Mouse (Mus musculus): ENCODE results near the gene Slc22a7.

Slc22a7 gene

DNA sequence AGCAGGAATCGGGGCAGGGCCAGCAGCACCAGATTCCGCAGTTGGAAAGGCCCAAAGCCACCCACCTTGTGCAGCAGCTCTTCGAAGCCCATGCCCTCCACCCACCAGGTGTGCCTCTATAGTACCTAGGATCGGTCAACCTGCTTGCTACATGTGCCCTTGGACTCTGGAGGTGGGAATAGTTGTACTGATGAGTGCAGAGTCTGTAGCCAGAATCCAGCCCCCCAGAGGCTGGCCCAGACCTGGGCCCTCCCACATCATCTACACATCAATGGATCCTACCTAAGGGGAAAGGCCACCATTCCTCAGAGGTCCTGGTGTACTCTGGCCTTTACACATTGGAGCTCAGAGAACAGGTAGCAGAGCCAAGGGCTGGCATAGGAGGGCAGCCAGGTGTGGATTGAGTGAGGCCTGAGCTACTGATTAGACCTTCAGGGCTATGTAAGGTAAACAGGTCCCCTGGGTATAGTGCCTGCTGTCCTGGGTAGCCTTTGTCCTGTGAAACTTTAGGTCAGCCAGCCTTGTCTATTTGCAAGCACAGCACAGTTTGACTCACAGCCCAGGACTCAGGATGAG is at the start of gene Slc22a7:
Gene Slc22a7, minus strand, starts transcription at position 160 of the 576 bp plus-strand sequence.
- DNase-seq (ENCODE audit: low read depth), result no peak

- DNase-seq (ENCODE audit: low read depth), result no peak
These were observed 49.2 kb upstream of the Slc22a7 start, which contains the start of gene Ttbk1 for GRCm38 (mm10) chr17:46487431-46487830. Gene Ttbk1 (minus strand): TSS chr17:46487675.

GRCm38 (mm10) chr17:46486995-46487394 is 48.7 kb upstream of the Slc22a7 start:
- no peak for DNase-seq (ENCODE audit: low read depth)

DNA sequence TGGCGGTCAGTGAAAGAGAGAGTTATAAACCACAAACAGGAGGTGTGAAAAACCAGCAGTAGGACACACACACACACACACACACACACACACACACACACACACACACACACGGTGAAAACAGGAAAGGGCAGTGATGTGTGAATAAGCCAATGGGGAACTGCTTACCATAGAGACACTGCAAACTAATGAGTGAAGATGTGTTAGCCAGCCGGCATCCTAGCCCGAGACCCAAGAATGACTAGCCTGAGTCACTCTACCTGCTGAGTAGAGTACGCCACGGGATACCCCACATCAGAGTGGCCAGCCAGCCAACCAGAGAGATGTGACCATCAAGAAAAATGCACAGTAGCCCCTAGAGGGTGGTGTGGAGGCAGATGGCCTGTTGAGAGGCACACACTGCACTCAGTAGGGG is 46.2 kb upstream of the Slc22a7 start:
- DNase-seq (ENCODE audit: low read depth), result no peak

- DNase-seq (ENCODE audit: low read depth), result no peak
These were observed 45.8 kb upstream of the Slc22a7 start for GRCm38 (mm10) chr17:46484021-46484431.

- DNase-seq (ENCODE audit: low read depth), result no peak
These were observed 45.3 kb upstream of the Slc22a7 start for GRCm38 (mm10) chr17:46483561-46484001.

- DNase-seq (ENCODE audit: low read depth), result no peak
These were observed 39.0 kb upstream of the Slc22a7 start for GRCm38 (mm10) chr17:46477286-46477685.

- no peak for DNase-seq (ENCODE audit: low read depth)
These were observed 38.3 kb upstream of the Slc22a7 start for GRCm38 (mm10) chr17:46476601-46477000.

GRCm38 (mm10) chr17:46467830-46468229 is 29.6 kb upstream of the Slc22a7 start:
- no peak for DNase-seq (ENCODE audit: low read depth)

DNA sequence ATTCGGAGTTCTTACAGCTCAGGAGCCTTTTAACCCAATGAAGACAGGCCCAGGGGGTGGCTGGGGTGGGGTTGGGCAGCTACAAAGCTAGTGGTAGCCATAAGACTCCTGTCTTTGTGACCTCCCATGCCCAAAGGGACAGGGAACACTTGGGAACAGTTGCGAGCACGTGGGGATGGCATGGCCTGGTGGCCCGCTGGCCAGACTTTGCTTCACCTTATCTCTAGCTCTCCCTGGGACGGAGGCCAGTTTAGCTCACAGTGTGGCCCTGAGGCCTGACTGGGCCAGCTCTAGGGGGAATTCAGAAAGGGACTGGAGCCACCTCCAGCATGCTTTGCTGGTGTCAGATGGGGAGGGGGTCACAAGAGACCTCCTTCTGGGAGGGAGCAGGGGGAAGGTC is 24.0 kb upstream of the Slc22a7 start:
- DNase-seq (ENCODE audit: low read depth), result no peak

- no peak for DNase-seq (ENCODE audit: low read depth)
These were observed 23.1 kb upstream of the Slc22a7 start for GRCm38 (mm10) chr17:46461347-46461746.

- DNase-seq (ENCODE audit: low read depth), result no peak
These were observed 22.4 kb upstream of the Slc22a7 start for GRCm38 (mm10) chr17:46460673-46461072.

GRCm38 (mm10) chr17:46458439-46458838 is 20.2 kb upstream of the Slc22a7 start:
- DNase-seq (ENCODE audit: low read depth), result no peak

- peak; percentile 43 for DNase-seq (ENCODE audit: low read depth)
These were observed 19.5 kb upstream of the Slc22a7 start for GRCm38 (mm10) chr17:46457791-46458190.

- DNase-seq (ENCODE audit: low read depth), result no peak
These were observed 16.9 kb upstream of the Slc22a7 start for GRCm38 (mm10) chr17:46455110-46455691.

GRCm38 (mm10) chr17:46454539-46454938 is 16.3 kb upstream of the Slc22a7 start:
- no peak for DNase-seq (ENCODE audit: low read depth)

GRCm38 (mm10) chr17:46453970-46454411 is 15.7 kb upstream of the Slc22a7 start:
- DNase-seq (ENCODE audit: low read depth), result no peak

DNA sequence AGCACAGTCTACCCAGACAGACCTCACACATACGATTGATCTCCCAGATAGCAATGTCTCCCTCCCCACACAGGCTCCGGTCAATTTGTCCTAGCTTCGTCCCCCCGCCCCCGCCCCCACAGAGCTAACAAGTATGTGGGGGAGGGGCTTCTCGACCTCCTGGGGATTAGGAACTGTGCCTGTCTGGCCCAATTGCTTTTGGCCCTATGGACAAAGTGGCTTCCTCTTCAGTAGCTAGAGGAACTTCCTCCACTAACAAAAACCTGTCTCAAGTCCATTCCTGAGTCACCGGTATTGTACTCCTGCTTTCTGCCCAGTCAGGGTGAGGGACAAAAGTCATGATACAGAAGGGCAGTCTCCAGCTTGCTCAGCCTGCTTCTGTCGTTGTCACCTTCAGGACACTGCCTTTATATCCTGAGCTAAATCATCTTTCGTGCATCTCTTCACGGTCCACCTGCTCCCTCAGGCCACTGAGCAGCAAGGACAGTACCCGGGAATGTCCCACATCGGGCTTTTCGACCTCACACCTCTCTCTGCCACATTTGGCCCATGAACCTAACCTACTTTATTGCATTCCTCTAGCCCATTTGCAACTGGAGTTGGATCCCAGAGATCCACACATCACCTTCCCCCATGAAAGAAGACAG is 15.2 kb upstream of the Slc22a7 start:
- DNase-seq (ENCODE audit: low read depth), result no peak

DNA sequence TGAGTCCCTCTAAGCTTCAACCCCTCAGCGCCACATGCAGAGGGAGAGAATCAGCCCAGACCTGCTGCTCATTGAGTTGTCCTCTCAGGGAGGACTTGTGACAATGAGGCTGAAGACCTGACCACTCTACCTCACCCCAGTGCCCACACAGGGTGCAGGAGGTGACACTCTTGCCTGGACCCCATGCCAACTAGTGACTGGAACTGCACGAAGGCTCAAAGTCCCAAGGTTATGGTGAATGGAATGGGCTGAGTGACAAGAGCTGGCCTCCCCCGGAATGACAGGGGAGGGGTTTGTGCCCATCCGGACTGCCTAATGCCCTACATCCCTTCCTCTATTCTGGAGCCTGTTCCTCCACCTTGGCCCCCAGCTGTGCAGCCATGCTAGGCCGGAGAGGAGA is 14.4 kb upstream of the Slc22a7 start:
- no peak for DNase-seq (ENCODE audit: low read depth)

- no peak for DNase-seq (ENCODE audit: low read depth)
These were observed 8.0 kb upstream of the Slc22a7 start for GRCm38 (mm10) chr17:46446264-46446663.

DNA sequence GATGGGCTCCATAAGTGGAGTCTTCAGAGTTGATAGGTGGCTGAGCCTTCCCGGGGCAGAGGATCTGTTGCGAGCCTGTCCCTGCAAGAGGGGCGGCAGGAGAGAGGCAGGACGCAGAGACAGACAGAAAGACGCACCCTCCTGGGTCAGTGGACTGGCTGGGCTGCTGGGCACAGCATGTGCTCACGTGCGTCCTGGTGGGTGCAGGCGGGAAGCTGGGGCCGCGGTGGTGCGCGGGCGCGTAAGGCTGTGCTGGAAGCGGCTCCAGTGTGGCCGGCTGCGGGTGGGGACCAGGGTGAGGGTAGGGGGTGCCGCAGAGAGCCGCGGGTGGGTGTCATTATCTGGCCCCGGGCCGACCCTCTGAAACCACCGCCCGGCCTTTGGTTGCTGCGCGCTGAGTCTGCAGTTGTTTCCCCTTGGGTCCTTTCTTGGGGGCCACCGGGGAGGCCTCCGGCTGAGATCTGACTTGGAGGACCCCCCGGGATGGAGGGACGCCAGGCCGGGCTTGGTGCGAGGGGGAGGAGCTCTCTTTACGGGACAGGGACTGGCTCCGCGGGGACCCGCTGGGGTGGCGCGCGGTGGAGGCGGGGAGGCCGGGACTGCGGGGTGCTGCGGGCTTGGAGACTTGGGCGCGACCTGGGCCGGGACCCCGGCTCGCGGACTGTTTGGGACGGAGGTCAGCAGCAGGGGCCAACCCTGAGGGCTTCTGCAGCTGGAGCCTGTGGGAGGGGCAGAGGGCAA is 6.8 kb upstream of the Slc22a7 start:
- no peak for DNase-seq (ENCODE audit: low read depth)

- DNase-seq (ENCODE audit: low read depth), result no peak
These were observed 919 bp upstream of the Slc22a7 start for GRCm38 (mm10) chr17:46439176-46439575.
